Comparison of ENCODE assay signal across 8 mouse cellular contexts in the genomic region with DNA sequence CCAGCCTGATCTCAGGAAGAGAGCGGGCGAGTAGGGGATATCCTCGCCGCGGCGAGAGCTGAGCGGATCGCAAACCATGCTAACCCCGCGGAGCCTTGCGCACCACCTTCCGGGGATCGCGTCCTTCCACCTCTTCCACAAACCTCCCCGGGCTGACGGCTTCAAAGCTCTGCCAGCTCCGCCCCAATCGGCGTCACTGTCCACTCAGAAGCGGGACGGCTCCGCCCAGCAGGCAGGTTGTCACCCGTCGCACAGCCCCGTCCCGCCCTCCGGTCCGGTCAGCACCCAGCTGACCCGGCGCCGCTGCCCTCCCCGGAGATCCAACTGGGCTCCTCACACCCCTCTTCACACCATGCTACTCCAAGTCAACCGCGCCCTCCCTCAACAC. TPM values are rescaled to one million over a fixed set of nuclear protein-coding genes. Genes with fewer than 3 reads are reported as not detected.
DNase-seq lines count a peak whose midpoint lies in the region; TF ChIP-seq lines count a peak whose summit lies in the region.

No protein-coding gene starts in this region.

- no peaks in the 10 kb centered on the region for H3K36me3 ChIP-seq in liver, adult 2 months (ENCODE audit: control insufficient read depth, insufficient read depth, low read length)

- H3K27ac ChIP-seq in embryonic fibroblast, embryonic 13.5 days (ENCODE audit: insufficient read depth, low read length): peak overlapping the region; percentile 68
- H3K27ac ChIP-seq in liver, adult 2 months (replicated peaks; ENCODE audit: insufficient read depth, low read depth, low read length): peak overlapping the region; percentile 97

- under 1% methylated on average over 32 of the region's 34 CpGs for WGBS in liver, adult 2 months

- H3K27me3 ChIP-seq in liver, adult 2 months (ENCODE audit: control insufficient read depth, insufficient read depth, low read length): no peaks in the 10 kb centered on the region

- no peak for TF ChIP-seq CTCF in embryonic fibroblast, embryonic 13.5 days (IDR thresholded peaks at IDR 0.05; ENCODE audit: borderline replicate concordance, insufficient read depth, low read length)
- TF ChIP-seq CTCF in liver, adult 2 months (IDR thresholded peaks at IDR 0.05; ENCODE audit: low read depth, low read length): no peak

- H3K4me1 ChIP-seq in embryonic fibroblast, embryonic 13.5 days (ENCODE audit: control insufficient read depth, insufficient read depth, low read length): no peaks in the 10 kb centered on the region
- peaks cover 5% of the 10 kb centered on the region for H3K4me1 ChIP-seq in liver, adult 2 months (ENCODE audit: control insufficient read depth, insufficient read depth, low read length)

- peak overlapping the region; percentile 92 for H3K9ac ChIP-seq in liver, adult 2 months (ENCODE audit: low read depth, low read length)

- DNase-seq in CD4-positive helper T cell, adult 2 months (ENCODE audit: low read depth, low spot score): peak; percentile 89
- DNase-seq in brain, adult 2 months (ENCODE audit: low read depth, low spot score): peak; percentile 96
- peak; percentile 88 for DNase-seq in heart, adult 8-10 months (ENCODE audit: low spot score)
- DNase-seq in kidney, adult 8-10 months: peak; percentile 93
- peak; percentile 88 for DNase-seq in liver, adult 2 months (ENCODE audit: extremely low read depth, low read depth, low spot score)
- DNase-seq in monocyte, adult 2 months (ENCODE audit: low read depth in 1 of 2, low spot score in 2 of 2): peak; percentile 79 to 85
- DNase-seq in spleen, postnatal 36 days (ENCODE audit: low spot score in 2 of 2): peak; percentile 83 to 88

- peak overlapping the region; percentile 93 for H3K4me3 ChIP-seq in embryonic fibroblast, embryonic 13.5 days (ENCODE audit: insufficient read depth, low read length)
- peak overlapping the region; percentile 84 for H3K4me3 ChIP-seq in liver, adult 2 months (ENCODE audit: insufficient read depth, low read depth, low read length)

- peaks cover 11% of the 10 kb centered on the region; the same call in 1 of the 2 replicates for H3K79me2 ChIP-seq in liver, adult 2 months (ENCODE audit: control insufficient read depth, insufficient read depth, low read length)

- peak; percentile 65; the same call in 1 of the 2 replicates for TF ChIP-seq POLR2A in embryonic fibroblast, embryonic 13.5 days (IDR thresholded peaks at IDR 0.05; ENCODE audit: low read depth, low read length)
- peak; percentile 55; the same call in 1 of the 2 replicates for TF ChIP-seq POLR2A in liver, adult 2 months (IDR thresholded peaks at IDR 0.05; ENCODE audit: extremely low read depth, insufficient read depth, low read length)

RNA-seq across cellular contexts. Expression of a gene that starts 0.6 kb away (rescaled TPM):
- 15.3 and 19.1 TPM in 2 replicates for polyA plus RNA-seq in embryonic fibroblast, embryonic 13.5 days (2011; ENCODE audit: insufficient read length, low read depth, missing spikeins)
- total RNA-seq in heart, adult 8-10 months (2022): 10 to 100 TPM; 67.1 to 79.4 (median 73.3) TPM
- 10.6 and 10.7 TPM in 2 replicates for total RNA-seq in liver, adult 2 months (2014; rRNA removed)
- polyA plus RNA-seq in liver, adult 2 months (2012; rRNA removed): 11.0 and 13.1 TPM in 2 replicates

RNA-seq across cellular contexts. Expression of a gene that starts 0.7 kb away (rescaled TPM):
- 32.8 and 42.2 TPM in 2 replicates for polyA plus RNA-seq in embryonic fibroblast, embryonic 13.5 days (2011; ENCODE audit: insufficient read length, low read depth, missing spikeins)
- total RNA-seq in heart, adult 8-10 months (2022): 10 to 100 TPM; 28.3 to 38.8 (median 33.8) TPM
- 5.1 and 5.5 TPM in 2 replicates for total RNA-seq in liver, adult 2 months (2014; rRNA removed)
- 7.0 and 9.0 TPM in 2 replicates for polyA plus RNA-seq in liver, adult 2 months (2012; rRNA removed)

RNA-seq across cellular contexts. Expression of a gene that starts 33.3 kb away (rescaled TPM):
- polyA plus RNA-seq in embryonic fibroblast, embryonic 13.5 days (2011; ENCODE audit: insufficient read length, low read depth, missing spikeins): not detected in 2 replicates
- 100 to 1,000 TPM; 586 to 686 (median 600) TPM for total RNA-seq in heart, adult 8-10 months (2022)
- total RNA-seq in liver, adult 2 months (2014; rRNA removed): 0.74 TPM in 1 of 2 replicates, not detected in the other
- not detected in 2 replicates for polyA plus RNA-seq in liver, adult 2 months (2012; rRNA removed)

RNA-seq across cellular contexts. Expression of a gene that starts 51.3 kb away (rescaled TPM):
- 130 and 153 TPM in 2 replicates for polyA plus RNA-seq in embryonic fibroblast, embryonic 13.5 days (2011; ENCODE audit: insufficient read length, low read depth, missing spikeins)
- total RNA-seq in heart, adult 8-10 months (2022): 10 to 100 TPM; 34.4 to 43.9 (median 38.3) TPM
- total RNA-seq in liver, adult 2 months (2014; rRNA removed): 12.8 and 13.2 TPM in 2 replicates
- 12.9 TPM in 2 replicates for polyA plus RNA-seq in liver, adult 2 months (2012; rRNA removed)

Comparison
In these comparisons a context has a peak if more than half of its experiments do, and no peak if none do; other contexts are left out.
1. Peak in every context shown above with its lines: DNase-seq, H3K4me3 ChIP-seq and H3K27ac ChIP-seq.
2. RNA of a gene that starts 33.3 kb away (total RNA-seq): 586 to 686 TPM in heart, adult 8-10 months; 0.74 TPM in liver, adult 2 months; every median in the first group is over 100 times any median in the second.